Mouse (Mus musculus): ENCODE data around the gene Cabp2.
A peak's percentile ranks its signal among the peaks of the same experiment; 100 is the strongest.
"Not testable (repeated sequence)": the region's sequence is repeated elsewhere in the genome, so short reads cannot be mapped to it uniquely, and the experiment has no call there.

The Cabp2 gene

DNA sequence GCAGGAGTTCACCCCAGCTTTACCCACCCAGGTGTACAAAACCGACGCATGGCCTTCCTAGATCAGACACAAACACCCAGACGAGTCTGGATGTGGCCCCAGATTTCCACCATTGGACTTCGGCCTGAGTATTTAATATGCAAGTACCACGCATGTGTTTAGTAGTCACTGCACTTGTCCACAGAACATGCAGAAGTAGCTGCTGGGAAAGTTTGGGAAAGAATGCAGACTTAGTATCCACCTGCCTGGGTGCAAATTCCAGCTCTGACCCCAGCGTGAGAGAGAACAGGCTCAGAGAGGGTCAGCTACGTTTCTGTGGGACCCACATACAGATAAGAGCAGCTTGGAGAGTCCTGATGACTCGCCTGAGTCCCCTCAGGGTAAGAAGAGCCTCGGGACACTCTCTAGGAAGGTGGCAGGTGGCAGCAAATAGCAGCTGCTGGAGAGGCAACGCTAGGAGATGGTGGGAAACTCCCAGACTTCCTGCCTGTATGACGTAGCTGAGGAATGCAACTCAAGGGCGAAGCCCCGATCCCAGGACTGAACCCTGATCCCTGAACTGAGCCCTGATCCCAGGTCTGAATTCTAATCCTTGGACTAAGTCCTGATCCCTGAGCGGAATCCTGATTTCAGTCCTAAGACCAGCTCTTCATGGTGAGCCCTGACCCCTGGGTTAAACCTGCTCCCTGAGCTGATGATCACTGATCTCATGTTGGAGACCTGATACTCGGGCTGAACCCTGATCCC is 25.3 kb upstream of the Cabp2 start:
- DNase-seq (ENCODE audit: low spot score in 2 of 2) = no peak

DNA sequence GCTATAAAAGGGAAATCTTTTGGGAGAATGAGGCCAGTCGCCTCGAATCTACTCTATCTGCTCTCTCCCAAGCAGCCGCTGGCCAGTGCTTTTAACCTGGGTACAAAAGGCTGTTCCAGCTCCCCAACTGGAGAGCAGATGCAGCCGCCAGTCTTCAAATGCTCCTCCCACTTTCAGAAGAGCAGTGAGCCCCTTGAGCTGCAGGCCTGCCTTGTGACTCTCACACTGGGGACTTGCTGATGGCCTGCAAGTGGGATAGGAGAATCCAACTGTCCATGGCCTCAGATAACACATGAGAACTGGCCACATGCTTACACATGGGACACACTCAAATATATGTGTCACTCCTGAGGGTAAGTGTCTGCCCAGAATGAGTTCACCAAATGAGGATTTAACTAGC is 24.7 kb upstream of the Cabp2 start:
- DNase-seq (ENCODE audit: low spot score in 2 of 2) = no peak

DNA sequence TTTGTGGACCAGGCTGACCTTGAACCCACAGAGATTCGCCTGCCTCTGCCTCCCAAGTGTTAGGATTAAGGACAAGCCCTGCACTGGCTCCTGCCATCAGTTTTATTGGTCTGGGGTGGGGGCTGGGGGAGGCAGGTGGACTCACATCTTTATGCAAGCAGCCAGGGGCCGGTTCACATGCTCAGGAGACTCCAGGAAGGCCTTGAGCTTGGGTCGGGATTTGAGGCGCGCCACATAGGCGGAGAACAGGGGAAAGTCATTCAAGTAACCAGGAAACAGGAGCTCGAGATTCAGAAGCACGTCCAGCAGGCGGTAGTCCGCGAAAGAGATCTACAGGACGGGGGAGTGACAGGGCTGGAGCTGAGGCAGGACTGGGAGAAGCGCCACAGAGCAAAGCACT is 24.0 kb upstream of the Cabp2 start:
- DNase-seq (ENCODE audit: low spot score in 2 of 2) = no peak

DNA sequence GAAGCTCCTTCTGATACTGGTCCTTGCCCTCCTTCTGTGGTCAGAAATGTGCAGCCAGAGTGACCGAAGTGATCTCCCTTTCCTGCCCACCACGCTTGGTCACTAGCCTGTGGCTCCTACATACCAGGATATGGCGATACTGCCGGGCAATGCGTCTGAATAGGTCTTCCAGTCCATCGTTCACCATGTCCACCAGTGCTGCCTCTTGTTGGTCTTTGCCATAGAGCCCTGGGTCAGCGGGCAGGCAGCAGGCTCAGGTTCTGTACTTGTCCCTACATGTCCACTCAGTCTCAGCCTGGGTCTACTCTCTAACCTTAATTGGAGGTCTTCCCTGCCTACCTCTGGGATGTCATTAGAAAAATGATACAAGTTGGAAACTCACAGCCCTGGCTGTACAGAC is 23.4 kb upstream of the Cabp2 start:
- no peak for DNase-seq (ENCODE audit: low spot score in 2 of 2)

DNA sequence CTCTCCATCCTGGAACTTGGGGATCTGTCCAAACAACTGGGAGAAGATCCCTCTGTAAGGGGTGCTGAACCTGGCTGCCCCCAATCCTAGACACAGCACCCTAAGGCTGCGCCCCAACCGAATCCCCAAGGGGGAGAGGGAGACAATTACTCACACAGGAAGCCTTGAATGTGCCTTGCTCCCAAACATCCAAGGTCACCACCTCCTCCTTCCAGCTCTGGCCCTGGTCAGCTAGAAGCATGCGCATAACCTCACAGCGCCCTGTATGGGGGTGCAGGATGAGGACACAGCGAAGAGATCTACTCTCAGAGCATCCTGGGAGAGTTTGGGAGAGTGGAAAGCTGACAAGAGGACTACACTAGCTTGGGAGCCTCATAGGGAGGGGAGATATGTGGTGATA is 22.8 kb upstream of the Cabp2 start:
- DNase-seq (ENCODE audit: low spot score in 2 of 2) = no peak

DNA sequence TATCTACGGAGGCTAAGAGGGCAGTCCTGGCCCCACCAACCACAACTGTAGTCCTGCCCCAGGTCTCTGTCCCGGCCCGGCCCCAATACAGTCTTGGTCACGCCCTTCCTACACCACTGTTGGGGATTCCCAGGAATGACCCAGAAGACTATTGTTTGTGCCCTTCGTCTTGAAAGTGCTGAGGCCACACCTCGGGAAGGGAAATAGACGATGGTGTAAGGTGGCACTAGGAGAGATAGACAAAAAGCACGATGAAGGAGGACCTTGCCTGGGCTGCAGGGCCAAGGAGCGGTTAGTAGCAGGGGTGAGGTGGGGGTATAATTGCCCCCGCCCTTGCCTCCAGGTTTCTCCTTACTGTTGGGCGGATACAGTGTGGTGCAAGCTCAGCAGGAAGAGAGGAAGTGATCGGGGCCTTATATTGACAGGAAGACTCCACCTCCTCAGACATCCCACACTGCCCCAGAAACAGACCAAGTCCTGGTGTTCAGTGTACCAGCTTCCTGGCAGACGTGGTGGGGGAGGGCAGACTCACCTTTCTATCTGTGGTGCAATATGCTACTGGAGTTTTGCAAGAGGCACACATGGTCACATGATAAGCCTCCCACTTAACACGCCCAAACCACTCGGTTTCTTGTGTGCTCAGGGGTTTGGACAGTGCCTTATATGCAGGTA is 22.2 kb upstream of the Cabp2 start, which contains the start of gene Gstp3:
TSS of gene Gstp3 (minus strand) at position 501 of the 672 bp plus-strand sequence.
- peak; percentile 28 to 35 for DNase-seq (ENCODE audit: low spot score in 2 of 2)

DNA sequence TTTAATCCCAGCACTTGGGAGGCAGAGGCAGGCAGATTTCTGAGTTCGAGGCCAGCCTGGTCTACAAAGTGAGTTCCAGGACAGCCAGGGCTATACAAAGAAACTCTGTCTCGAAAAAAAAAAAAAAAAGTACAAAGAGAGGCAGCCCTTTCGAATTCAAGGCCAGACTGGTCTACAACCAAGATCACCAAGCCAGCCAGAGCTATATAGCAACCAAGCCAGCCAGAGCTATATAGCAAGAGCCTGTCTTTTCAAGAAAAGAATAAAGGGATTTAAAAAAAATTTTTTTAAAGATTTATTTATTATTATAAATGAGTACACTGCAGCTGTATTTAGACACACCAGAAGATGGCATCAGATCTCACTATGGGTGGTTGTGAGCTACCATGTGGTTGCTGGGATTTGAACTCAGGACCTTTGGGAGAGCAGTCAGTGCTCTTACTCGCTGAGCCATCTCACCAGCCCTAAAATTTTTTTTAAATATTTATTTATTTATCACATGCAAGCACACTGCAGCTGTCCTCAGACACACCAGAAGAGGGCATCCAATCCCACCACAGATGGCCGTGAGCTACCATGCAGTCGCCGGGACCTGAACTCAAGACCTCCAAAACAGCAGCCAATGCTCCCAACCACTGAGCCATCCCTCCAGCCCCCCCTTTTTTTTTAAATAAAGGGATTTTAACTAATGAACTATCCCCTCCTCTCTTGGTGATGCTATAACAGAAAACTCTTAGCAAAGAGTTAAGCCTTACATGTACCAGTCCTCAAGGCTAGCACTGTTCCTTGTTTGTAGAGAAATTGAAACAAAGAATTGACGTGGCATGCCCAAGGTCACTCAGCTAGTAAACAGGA is 21.1 kb upstream of the Cabp2 start:
- DNase-seq (ENCODE audit: low spot score in 2 of 2) = not testable (repeated sequence)

DNA sequence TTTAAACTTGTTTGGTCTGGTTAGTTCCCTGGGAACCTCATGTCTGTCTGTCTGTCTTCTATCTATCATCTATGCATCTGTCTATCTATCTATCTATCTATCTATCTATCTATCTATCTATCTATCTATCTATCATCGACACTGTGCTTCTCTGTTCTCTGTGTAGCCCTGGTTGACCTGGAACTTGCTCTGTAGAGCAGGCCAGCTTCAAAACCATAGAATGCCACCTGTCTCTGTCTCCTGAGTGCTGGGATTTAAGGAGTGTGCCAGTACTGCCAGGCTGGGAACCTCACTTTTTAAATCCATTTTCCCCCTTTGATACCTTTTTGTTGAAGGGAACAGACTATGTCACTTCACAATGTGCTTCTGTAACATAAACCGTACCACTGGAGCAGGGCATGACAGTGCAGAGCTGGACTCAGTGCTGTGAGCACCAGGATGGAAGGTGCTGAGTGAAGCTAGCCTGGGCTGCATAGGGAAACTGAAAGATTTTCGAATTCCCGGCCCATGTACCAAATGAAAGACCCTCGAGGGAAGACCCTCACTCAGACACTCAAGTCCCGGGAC is 20.4 kb upstream of the Cabp2 start:
- no peak for DNase-seq (ENCODE audit: low spot score in 2 of 2)

DNA sequence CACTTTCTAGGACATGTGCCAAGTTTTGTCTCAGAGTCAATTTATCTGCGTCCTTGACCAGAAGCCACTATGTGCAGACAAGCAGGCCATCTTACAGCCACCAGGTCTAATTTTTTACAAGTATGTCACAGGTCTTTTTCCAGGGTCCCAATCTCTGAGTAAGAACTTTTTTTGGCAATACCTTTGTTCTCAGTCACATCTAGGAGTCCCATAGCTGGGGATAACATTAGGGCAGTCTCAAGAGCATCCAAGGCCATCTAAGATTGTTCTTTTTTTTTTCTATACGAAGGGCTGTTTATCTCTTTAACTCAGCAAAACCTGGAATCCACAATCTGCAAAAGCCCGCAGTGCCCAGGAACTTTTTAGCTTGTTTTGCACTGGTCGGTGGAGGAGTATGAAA is 18.0 kb upstream of the Cabp2 start:
- not testable (repeated sequence) for DNase-seq (ENCODE audit: low spot score in 2 of 2)

DNA sequence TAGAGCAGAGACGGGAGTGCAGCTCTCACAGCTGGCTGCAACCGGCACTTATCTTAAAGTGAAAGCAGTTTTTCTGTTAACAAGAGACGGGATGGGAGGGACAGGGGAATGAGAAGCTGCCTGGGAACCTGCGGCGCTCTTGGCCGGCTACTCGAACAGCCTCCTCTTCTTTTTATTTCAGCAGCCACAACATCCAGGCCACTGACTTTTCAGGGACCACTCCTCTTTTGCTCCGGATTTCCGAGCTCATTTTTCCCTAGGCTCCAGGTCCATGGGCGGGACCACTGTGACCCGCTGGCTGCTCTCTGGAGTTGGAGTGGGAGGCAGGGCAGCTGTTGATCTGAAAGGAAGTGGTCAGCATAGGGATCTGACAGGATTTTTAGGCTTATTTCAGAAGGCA is 16.9 kb upstream of the Cabp2 start:
- DNase-seq (ENCODE audit: low spot score in 2 of 2) = not testable (repeated sequence)

DNA sequence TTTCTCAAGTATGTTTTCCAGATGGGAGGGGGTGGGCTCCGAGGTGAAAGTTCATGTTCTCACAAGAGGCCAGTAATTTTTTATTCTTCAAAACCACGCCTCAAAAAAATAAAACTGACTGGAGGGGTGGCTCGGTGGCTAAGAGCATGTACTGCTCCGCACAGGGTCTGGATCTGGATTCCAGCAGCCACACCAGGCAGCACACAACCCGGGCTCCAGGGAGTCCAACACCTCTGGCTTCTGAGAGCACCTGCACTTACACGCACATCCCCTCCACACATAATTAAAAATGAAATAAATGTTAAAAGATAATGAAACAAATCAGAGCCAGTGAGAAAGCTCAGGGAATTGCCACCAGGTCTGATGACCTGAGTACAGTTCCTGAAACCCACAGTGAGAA is 15.1 kb upstream of the Cabp2 start:
- no peak for DNase-seq (ENCODE audit: low spot score in 2 of 2)

DNA sequence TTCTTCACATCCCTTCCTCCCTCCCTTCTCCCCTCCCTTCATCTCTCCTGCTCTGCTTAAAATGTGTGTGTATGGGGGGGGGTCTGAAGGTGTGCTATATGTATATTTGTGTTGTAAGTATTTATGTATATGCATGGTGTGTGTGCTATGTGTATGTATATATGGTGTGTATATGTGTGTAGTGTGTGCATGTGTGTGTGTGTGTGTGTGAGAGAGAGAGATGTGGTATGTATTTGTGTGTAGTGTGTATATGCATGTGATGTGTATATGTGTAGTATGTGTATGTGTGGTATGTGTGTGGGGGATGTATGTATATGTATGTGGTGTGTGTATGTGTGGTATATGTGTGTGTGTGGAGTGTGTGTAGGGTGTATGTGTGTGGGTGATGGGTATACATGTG is 14.5 kb upstream of the Cabp2 start:
- no peak for DNase-seq (ENCODE audit: low spot score in 2 of 2)

DNA sequence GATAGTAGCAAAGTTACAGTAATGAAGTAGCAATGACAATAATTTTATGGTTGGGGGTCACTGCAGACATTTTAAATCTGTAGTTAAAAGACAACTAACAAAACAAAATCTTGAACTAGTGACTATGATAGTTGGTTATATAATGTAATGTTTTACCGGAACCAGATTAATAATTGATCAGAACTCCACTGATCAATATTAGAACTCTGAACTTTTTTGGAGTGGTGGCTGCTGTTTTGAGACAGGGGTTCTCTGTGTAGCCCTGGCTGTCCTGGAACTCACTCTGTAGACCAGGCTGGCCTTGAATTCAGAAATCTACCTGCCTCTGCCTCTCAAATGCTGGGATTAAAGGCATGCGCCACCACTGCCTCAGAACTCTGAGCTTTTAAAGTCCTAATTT is 13.1 kb upstream of the Cabp2 start:
- not testable (repeated sequence) for DNase-seq (ENCODE audit: low spot score in 2 of 2)

DNA sequence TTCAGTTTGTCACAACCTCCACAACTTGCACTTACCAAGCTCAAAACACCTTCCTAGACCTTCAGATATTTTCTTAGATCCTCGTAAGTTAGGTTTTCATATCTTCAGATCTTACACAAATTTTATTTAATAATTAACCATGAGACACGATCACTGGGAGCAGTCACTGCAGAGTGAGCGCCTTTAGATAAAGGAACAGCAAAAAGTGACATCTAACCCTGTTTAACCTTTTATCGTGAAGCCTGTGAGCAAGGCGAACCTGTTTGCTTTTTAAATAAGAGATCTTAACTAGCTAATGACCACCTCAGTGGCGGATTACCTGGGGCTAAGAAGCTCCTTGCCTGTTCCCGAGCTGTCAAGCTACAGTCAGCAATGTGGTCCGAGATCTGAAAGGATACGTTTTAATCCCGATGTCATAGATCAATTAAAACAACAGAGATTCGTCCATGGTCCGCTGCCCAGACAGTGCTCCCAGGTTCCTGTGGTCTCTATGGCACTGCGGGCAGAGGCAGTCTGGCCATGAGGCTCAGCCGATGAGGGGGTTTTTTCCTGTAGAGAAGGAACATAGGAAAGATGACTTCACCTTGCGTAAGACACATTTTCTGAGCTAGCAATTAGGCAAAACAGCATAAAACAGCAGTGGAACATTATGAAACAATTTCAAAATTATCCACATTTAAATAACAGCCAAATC is 12.5 kb upstream of the Cabp2 start:
- no peak for DNase-seq (ENCODE audit: low spot score in 2 of 2)

DNA sequence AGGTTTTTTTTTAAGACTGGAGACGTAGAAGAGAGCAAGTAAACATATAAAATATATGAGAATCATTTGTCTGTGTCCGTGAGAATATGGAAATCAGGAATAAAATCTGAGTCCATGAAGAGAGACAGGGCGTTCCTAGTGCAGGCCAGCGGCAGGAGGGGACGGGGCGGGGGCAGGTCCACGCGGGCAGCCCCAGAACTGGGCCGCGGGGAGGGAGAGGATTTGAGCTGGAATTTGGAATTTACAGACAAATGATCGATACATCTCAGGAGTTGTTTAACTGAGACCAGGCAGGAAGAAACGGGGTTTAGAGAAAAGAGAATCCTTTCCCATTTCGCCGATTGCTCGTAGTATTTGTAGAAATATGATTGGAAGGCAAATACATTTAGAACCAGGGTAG is 11.1 kb upstream of the Cabp2 start:
- no peak for DNase-seq (ENCODE audit: low spot score in 2 of 2)

DNA sequence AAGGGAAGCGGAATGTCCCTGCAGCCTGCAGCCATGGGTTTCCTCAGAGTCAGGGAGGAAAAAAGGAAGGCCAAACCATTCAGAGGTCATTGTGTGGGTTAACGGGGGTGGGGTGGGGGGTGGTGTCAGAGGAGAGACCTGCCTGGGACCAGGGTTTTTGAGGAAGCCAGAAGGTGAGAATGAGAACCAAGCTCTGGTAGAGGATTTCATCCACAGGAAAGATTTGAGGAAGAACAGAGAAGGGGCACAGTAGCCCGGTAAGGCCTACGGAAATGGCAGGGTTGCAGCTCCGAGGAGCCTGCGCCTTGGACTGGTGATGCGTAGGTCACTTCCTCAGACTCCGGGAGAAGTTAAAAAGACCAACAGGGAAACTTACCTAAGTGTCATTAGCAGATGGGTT is 10.6 kb upstream of the Cabp2 start:
- DNase-seq (ENCODE audit: low spot score in 2 of 2) = no peak

DNA sequence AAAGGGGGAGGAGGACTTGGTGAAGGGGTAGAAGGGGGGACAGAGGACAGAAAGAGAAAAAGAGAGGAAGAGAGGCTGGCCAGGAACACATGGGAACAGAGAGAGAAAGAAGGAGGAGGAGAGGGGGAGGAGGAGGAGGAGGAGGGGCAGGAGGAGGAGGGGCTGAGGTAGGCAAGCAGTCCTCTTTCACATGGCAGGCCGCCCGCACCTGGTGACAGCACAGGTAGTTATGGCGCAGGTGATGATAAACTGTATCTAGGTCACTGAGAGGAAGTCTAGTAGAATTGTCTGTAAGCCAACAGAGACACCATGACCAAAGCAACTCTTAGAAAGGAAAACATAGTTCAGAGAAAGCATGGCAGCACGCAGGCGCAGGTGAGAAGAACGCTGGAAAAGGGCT is 10.0 kb upstream of the Cabp2 start:
- no peak for DNase-seq (ENCODE audit: low spot score in 2 of 2)

DNA sequence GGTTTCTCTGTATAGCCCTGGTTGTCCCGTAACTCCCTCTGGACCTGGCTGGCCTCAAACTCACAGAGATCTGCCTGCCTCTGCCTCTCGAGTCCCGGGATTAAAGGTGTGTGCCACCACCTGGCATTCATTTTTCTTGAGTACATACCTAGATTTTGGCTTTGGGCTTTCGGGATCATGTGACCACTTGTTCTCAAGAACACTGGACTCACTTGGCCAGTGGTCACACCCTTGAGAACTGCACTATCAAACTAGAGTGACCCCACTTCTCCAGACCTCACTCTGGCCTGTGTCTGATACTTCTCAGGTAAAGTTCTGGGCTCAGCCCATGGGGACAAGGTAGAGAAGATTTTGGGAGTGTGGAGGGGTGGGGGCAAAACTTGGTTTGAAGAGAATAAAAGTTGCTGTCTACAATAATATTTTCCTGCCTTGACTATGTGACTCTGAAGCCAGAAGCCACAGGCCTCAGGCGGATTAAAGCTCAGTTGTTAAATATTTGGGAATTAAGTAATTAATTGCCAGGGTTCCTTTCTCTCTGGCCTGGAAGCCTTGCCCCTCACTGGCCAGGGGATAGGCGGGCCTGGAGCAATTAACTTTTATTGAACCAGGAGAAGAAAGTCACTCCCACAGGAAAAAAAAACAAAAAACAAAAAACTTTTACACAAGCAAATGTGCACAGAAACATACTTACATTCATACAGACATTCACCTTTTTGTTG is 8.5 kb upstream of the Cabp2 start:
- DNase-seq (ENCODE audit: low spot score in 2 of 2) = no peak

DNA sequence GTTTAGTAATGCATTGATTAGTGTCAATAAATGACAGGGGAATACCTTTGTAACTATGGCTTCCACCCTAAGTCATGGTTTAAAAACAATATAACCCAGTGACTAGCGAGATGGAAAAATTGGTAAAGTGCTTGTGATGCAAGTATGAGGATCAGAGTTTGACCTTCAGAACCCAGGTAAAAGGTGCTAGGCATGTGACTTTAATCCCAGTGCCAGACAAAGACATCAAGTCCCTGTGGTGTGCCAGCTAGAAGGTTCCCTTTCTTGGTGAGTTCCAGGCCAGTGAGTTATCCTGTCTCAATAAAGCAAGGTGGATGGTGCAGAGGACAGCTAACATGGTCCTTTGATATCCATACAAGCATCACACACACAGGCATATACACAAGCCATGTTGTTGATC is 5.8 kb upstream of the Cabp2 start:
- no peak for DNase-seq (ENCODE audit: low spot score in 2 of 2)

DNA sequence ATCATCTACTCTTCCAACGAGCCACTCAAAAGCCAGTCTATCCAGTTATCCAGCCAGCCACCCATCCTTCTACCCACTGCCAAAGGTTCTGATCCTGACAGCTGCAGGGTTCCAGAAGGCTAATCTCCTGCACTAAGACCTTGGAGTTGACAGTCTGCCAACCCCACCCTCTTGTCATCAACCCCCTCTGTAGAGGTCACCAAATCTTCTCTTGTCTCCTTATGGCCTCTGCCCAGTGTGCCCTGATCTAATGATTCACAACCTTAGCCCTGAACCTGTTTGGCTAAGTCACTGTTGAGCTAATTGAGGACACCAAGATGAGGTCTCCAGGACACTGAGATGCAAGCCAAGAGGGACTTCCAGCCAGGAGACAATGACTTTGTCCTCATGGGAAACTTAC is 1.8 kb upstream of the Cabp2 start:
- no peak for DNase-seq (ENCODE audit: low spot score in 2 of 2)

DNA sequence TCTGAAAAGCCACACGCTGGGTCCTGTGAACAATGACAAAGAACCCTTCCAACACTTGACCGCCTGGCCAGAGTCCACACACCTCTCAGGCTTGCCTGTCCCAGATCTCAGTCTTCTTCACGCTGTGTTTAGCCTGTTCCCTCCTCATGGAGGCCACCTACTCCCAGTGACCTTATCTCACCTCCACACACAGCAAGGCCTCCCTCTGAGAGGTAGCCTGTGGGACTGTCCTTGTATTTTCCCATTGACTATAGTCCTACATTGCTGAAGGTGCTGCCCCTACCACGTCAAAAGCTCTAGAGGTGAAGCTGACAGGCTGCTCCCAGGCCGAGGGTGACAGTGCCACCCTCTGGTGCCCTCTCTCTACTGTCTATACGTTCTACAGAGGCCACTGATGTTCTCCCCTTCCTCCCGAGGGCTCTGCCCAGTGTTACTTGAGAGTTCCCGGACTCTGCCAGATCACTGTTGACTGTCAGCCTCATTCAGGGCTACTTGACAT is 818 bp upstream of the Cabp2 start:
- no peak for DNase-seq (ENCODE audit: low spot score in 2 of 2)
